Mouse (Mus musculus) left cerebral cortex, postnatal 4 days (tissue): Measurements from ENCODE around the gene Tmc6. TPM values are rescaled to one million over a fixed set of nuclear protein-coding genes. Genes with fewer than 3 reads are reported as not detected.
A peak's percentile ranks its signal among the peaks of the same experiment; 100 is the strongest.
"Not testable (repeated sequence)": the region's sequence is repeated elsewhere in the genome, so short reads cannot be mapped to it uniquely, and the experiment has no call there.

Experiments
- DNase-seq: peaks from one replicate; pipeline ENCODE4 v3.0.0-alpha.2; 2022
- intact Hi-C: fragments of 180-260 bp; cut with DNase I; formaldehyde crosslinking; loops from one replicate; pipeline ENCODE4 v1.15.1; 2025
- total RNA-seq, 2 experiments: library from RNA; stranded (reverse); gene quantifications; 2 replicates each; pipeline ENCODE4 v1.2.3; 2021

The Tmc6 gene
- total RNA-seq, 2 experiments from 2014 or later = 3.5 TPM

DNA sequence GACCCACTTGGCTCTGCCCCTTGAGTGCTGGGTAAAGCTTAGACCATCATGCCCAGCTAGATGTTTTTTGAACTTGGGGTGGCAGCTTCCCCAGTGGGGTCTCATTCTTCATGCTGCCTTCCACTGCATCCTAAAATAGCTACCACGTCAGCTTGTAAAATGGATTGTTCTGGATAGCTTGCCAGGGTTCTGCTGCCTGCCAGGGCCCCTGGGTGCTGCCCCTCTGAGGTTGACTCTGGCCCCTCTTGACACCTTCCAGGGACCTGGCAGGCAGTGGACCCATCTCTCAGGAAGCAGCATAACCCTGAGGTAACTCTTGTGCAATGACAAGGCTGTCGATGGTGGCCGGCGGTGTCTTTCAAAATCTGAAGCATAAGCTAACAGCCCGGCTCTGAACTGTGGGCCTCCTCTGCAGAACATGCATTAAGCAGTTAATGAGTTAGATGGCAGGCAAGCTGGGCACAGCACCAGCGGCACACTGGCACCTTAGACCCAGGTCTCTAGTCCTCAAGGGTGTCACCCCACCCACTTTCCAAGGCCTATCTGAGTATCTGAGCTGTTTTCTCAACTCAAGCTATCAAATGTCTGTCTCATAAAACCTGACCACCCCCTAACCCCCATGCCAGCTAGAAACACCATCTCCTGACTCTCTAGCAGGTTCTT, 32.8 kb upstream of the Tmc6 start:
- intact Hi-C loops = no loop called here
- no peak for DNase-seq

DNA sequence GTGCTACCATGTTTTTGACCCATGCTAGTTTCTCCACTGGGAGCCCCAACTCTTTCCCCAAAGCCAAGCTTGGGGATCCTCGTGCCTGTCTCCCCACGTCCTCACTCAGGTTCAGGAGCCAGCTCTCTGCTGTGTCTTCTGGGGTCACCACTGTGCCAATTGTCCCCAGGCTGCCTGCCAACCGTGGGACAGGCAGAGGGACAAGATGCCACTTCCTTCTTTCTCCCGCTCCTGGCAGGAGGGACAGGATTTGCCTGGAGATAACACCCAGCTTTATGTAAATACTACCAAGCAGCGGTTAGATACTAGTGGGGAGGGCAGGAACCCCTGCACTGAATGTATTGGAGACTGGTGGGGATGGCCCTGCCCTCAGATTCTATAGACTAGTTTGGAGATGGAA, 31.9 kb upstream of the Tmc6 start:
- intact Hi-C loops = no loop called here
- DNase-seq = no peak

GRCm38 (mm10) chr11:117810401-117811046, 28.5 kb upstream of the Tmc6 start:
- DNase-seq = peak; percentile 82
- intact Hi-C loops = no loop called here

DNA sequence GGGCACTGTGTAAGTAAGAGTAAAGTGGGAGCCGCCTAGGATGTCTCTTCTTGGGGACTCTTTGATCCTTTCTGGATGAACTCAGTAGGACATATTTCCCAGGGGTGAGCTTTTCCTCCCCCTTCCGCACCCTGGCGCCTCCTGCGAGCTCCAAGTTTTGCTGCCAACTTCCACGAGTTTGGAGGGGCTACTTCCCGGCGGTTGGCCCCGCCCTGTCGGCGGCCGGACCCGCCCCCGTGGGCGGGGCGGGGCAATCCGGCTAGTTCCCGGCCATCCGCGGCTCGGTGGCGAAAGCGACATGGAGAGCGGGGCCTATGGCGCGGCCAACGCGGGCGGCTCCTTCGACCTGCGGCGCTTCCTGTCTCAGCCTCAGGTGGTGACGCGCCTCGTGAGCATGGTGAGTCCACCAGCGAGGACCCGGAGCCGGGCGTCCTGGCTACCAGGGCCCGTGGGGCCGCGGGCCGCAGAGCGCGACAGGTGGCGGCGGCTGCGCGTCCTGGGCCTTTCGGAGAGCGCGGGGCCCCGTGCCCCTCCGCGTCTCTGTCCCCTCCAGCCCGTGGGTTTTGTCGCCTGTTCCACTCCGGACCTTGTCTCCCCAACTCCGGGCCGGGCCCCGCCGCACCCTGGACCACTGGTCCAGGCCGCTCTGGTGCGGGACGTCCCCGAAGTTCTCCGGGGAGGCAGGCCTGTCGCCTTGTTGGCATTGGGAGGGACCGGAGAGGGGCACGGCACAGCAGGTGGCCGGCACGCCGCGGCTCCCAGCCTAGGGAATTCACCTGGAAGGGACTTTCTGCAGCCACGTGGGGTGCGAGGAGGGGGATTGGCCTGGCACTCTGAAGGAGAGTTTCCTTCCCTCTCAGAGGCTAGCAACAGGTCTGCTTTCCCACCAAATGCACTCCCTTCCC, 27.7 kb upstream of the Tmc6 start, which contains the start of the genes Gm20708 and Syngr2:
Gene Gm20708, plus strand, starts transcription at position 262 of the 905 bp plus-strand sequence.
Gene Syngr2, plus strand, starts transcription at position 262 of the 905 bp plus-strand sequence.
- intact Hi-C loops = no loop called here
- DNase-seq = peak; percentile 58

GRCm38 (mm10) chr11:117806781-117807180, 24.8 kb upstream of the Tmc6 start:
- intact Hi-C loops = no loop called here
- no peak for DNase-seq

DNA sequence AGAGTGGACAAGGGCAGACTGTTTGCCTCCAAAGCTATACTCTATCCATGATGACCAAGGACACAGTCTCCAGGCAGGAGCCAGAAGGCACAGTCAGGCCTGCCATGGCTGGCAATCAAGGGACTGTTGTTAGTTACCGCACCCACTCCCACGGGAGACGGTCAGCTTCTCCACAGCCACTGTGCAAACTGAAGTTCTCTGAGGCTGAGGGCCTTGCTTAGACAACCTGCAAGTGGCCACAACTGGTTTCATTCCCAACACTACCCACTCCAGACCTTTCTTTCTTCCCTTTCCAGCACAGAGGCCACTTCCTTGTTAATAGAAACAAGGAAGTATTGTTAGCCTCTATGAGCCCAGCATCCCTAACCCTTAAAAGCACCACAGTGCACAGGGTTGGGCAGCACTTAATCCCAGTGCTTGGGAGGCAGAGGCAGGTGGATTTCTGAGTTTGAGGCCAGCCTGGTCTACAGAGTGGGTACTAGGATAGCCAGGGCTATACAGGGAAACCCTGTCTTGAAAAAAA, 21.2 kb upstream of the Tmc6 start:
- intact Hi-C loops = no loop called here

DNA sequence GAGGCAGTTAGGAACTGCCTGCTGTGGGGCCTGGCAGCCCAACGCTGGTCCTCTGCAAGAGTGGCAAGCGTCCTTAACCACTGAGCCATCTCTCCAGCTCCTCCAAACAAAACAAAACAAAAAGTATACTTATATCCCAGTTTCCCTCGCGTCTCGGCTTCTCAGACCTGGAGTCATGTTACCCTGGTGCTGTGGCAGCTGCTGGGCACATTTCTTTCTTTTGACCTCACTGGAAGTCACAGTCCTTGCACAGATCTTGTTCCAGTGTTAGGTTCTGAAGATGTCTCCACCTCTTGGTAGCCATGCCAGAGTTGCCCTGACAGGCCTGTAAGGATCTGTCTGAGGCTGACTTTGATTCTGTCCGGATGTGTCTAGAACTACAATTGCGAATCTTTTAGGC, 19.7 kb upstream of the Tmc6 start:
- DNase-seq = no peak
- intact Hi-C loops = no loop called here

More for the DNA sequence above, 21.2 kb upstream of the Tmc6 start:
- no peak for DNase-seq

GRCm38 (mm10) chr11:117800038-117800437, 18.0 kb upstream of the Tmc6 start:
- intact Hi-C loops = no loop called here

DNA sequence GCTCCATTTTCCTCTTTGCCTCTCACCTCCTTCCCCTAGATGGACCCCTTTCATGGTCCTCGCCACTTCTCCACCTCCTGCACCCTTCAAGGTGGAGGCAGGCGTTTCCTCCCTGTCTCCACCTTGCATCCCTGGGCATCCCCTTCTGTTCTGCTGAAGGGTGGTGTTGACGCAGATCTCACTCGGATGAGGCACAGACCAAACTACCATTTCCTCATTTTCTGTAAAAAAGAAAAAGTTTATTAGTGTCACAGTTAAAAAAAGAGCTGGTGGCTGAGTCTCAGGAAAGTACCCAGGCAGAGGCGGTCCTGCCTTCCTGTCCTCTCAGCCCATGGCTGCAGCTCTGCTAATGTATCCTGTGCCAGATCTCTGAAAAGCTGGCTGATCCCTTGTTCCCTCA, 17.2 kb upstream of the Tmc6 start:
- no peak for DNase-seq
- intact Hi-C loops = no loop called here

More at GRCm38 (mm10) chr11:117800038-117800437, 18.0 kb upstream of the Tmc6 start:
- no peak for DNase-seq

- no peak for DNase-seq
- intact Hi-C loops = no loop called here
Observed at GRCm38 (mm10) chr11:117798160-117798541, 16.2 kb upstream of the Tmc6 start.

- DNase-seq = no peak
- intact Hi-C loops = no loop called here
Observed at GRCm38 (mm10) chr11:117797511-117798159, 15.6 kb upstream of the Tmc6 start, which contains the start of gene 6030468B19Rik. 6030468B19Rik (plus strand) TSS chr11:117797660.

- intact Hi-C loops = no loop called here
- no peak for DNase-seq
Observed at GRCm38 (mm10) chr11:117796954-117797353, 15.0 kb upstream of the Tmc6 start.

- intact Hi-C loops = no loop called here
- DNase-seq = no peak
Observed at GRCm38 (mm10) chr11:117794035-117794551, 12.1 kb upstream of the Tmc6 start.

DNA sequence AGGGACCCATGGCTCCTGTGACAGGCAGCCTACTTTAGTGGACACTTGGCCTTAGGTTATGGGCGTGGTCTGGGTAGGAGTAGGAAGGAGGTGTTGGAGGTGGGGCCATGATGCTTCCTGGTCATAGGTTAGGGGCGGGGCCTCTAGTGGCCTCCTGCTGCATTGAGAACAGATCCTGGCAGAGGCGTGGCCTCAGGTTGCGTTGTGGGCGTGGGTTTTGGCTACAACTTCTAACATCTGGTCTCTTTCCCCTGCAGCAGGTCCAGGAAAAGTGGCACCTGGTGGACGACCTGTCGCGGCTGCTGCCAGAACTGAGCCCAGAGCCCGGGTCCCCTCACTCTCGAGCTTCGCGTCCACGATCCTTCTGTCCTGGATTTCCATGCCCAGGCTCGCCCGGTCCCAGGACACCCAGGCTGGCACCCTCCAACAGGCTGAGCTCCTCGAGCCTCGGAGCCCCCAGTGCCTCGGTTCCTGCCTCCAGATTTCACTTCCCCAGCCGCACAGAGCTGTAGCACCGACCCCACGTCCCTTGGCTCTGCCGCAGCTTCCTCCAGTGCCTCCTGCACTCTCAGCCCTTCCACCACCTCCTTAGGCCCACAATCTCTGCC, 10.4 kb upstream of the Tmc6 start:
- intact Hi-C loops = no loop called here
- DNase-seq = no peak

GRCm38 (mm10) chr11:117791441-117791761, 9.4 kb upstream of the Tmc6 start:
- no peak for DNase-seq
- intact Hi-C loops = no loop called here

- intact Hi-C loops = no loop called here
Observed at GRCm38 (mm10) chr11:117790703-117791440, 8.9 kb upstream of the Tmc6 start.

GRCm38 (mm10) chr11:117790286-117790685, 8.3 kb upstream of the Tmc6 start:
- intact Hi-C loops = no loop called here
- peak; percentile 58 for DNase-seq

More at GRCm38 (mm10) chr11:117790703-117791440, 8.9 kb upstream of the Tmc6 start:
- no peak for DNase-seq

DNA sequence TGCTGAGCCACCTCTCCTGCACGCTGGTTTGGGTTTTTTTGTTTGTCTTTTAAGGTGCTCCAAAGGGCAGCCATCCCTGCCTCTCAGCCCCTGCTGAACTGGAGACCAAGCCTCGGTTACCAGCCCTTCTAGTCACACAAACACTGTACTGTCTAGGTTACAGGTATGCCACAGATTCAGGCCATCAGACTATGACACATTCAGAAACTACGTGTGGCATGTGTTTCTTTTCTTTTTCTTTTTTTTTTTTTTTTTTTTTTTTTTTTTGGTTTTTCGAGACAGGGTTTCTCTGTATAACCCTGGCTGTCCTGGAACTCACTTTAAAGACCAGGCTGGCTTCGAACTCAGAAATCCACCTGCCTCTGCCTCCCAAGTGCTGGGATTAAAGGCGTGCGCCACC, 6.5 kb upstream of the Tmc6 start:
- intact Hi-C loops, DNase-seq: not testable (repeated sequence)

DNA sequence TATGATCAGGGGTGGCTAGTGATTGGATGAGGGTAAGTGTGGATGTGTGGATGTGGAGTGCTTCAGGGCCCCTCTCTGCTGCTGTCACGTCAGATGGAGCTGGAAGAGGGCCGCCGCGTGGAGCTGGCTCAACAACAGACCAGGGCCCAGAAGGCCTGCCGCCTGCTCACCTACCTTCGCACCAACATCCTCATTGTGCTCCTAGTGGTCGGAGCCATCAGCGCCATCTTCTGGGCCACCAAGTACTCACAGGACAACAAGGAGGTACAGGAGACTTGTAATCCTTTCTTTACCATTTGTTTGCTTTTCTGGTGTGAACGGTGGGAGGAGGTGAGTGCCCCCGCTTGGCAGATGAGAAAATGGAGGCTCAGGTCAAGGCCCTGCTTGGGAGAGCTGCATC, 4.3 kb upstream of the Tmc6 start:
- intact Hi-C loops = no loop called here
- peak; percentile 76 for DNase-seq
